Mouse (Mus musculus): Measurements from ENCODE around the gene Ccdc136. TPM values are rescaled to one million over a fixed set of nuclear protein-coding genes. Genes with fewer than 3 reads are reported as not detected.

The Ccdc136 gene
- total and polyA plus RNA-seq, 3 experiments, result 0.22 TPM; not detected in 2

- H3K27ac ChIP-seq (ENCODE audit: control insufficient read depth, low read depth, low read length), result no peak overlapping the region
- TF ChIP-seq ETS1 (IDR thresholded peaks at IDR 0.05; ENCODE audit: low read depth, low read length), result peak; percentile 53
- TF ChIP-seq E2F4 (IDR thresholded peaks at IDR 0.05; ENCODE audit: borderline replicate concordance, low read depth, low read length), result no peak
- TF ChIP-seq CHD2 (IDR thresholded peaks at IDR 0.05; ENCODE audit: low read length), result no peak
- no peak for TF ChIP-seq GABPA (IDR thresholded peaks at IDR 0.05; ENCODE audit: low read depth, low read length)
- peaks cover 0 to 4% of the 10 kb centered on the region in 2 experiments; a peak in 1 of 4 replicates for H3K4me1 ChIP-seq (ENCODE audit: control insufficient read depth in 1 of 2, insufficient read depth in 2 of 2, low read length in 2 of 2)
- H3K9me3 ChIP-seq (replicated peaks; ENCODE audit: insufficient read depth, low read length), result no peaks in the 10 kb centered on the region
- no peaks in the 10 kb centered on the region for H3K27me3 ChIP-seq (ENCODE audit: control insufficient read depth in 1 of 2, insufficient read depth in 2 of 2, low read length in 2 of 2)
- no peak overlapping the region for H3K9ac ChIP-seq (ENCODE audit: control insufficient read depth, low read depth, low read length, poor library complexity, severe bottlenecking)
- DNase-seq (ENCODE audit: low read depth, low spot score), result no peak
- peaks cover 6% of the 10 kb centered on the region for H3K79me2 ChIP-seq (ENCODE audit: control insufficient read depth, insufficient read depth, low read length, poor library complexity)
- H3K36me3 ChIP-seq (ENCODE audit: control insufficient read depth in 1 of 2, insufficient read depth in 2 of 2, low read length in 2 of 2), result peaks cover 0 to 3% of the 10 kb centered on the region in 2 experiments; a peak in 1 of 4 replicates
- H3K4me3 ChIP-seq (ENCODE audit: control insufficient read depth in 1 of 2, insufficient read depth in 1 of 2, low read depth in 2 of 2, low read length in 2 of 2), result no peak overlapping the region
Measured at GRCm38 (mm10) chr6:29463388-29463787, 67.3 kb downstream of the Ccdc136 start.

- Histone ChIP-seq H3K79me2 (ENCODE audit: control insufficient read depth, insufficient read depth, low read length, poor library complexity) (peaks cover 14% of the 10 kb centered on the region), H3K4me1 (ENCODE audit: control insufficient read depth in 1 of 2, insufficient read depth in 2 of 2, low read length in 2 of 2) (peaks cover 2 to 11% of the 10 kb centered on the region in 2 experiments; a peak in 2 of 4 replicates), H3K36me3 (ENCODE audit: control insufficient read depth in 1 of 2, insufficient read depth in 2 of 2, low read length in 2 of 2) (peaks cover 3 to 12% of the 10 kb centered on the region in 2 experiments; a peak in 3 of 4 replicates), H3K27me3 (ENCODE audit: control insufficient read depth in 1 of 2, insufficient read depth in 2 of 2, low read length in 2 of 2) (no peaks in the 10 kb centered on the region), H3K27ac (ENCODE audit: control insufficient read depth, low read depth, low read length) (peak within 1 kb of the TSS; percentile 76), H3K4me3 (ENCODE audit: control insufficient read depth in 1 of 2, insufficient read depth in 1 of 2, low read depth in 2 of 2, low read length in 2 of 2) (peak within 1 kb of the TSS; percentile 93 to 94), H3K9me3 (replicated peaks; ENCODE audit: insufficient read depth, low read length) (no peaks in the 10 kb centered on the region), H3K9ac (ENCODE audit: control insufficient read depth, low read depth, low read length, poor library complexity, severe bottlenecking) (peak within 1 kb of the TSS; percentile 89)
- DNase-seq (ENCODE audit: low read depth, low spot score), result peak; percentile 98
- 0 out of 2 replicates have a peak, but pooled peaks have one; percentile 22 for TF ChIP-seq MEF2A (IDR thresholded peaks at IDR 0.05; ENCODE audit: extremely low read depth, insufficient replicate concordance, low read depth, low read length, poor library complexity, severe bottlenecking)
- peak; percentile 66 to 81 for TF ChIP-seq USF2 (IDR thresholded peaks at IDR 0.05; ENCODE audit: borderline replicate concordance in 1 of 2, insufficient read depth in 1 of 2, low read depth in 1 of 2, low read length in 2 of 2)
- TF ChIP-seq TAL1 (IDR thresholded peaks at IDR 0.05; ENCODE audit: low read length), result no peak
- no peak for TF ChIP-seq UBTF (IDR thresholded peaks at IDR 0.05; ENCODE audit: borderline replicate concordance, insufficient read depth, low read depth, low read length)
- TF ChIP-seq CHD2 (IDR thresholded peaks at IDR 0.05; ENCODE audit: low read length), result no peak
- peak; percentile 94 for TF ChIP-seq HCFC1 (IDR thresholded peaks at IDR 0.05; ENCODE audit: low read depth, low read length)
- peak; percentile 34 to 52; a peak in 2 of 4 replicates for TF ChIP-seq EP300 (IDR thresholded peaks at IDR 0.05; ENCODE audit: low read depth in 1 of 2, low read length in 2 of 2)
- peak; percentile 73 for TF ChIP-seq BHLHE40 (IDR thresholded peaks at IDR 0.05; ENCODE audit: borderline replicate concordance, low read depth, low read length)
- TF ChIP-seq ZC3H11A (IDR thresholded peaks at IDR 0.05; ENCODE audit: low read depth, low read length), result no peak
- TF ChIP-seq ZNF384 (IDR thresholded peaks at IDR 0.05; ENCODE audit: low read depth, low read length), result no peak
- TF ChIP-seq ZMIZ1 (IDR thresholded peaks at IDR 0.05; ENCODE audit: low read depth, low read length), result peak; percentile 67
- TF ChIP-seq MXI1 (IDR thresholded peaks at IDR 0.05; ENCODE audit: low read depth, low read length), result peak; percentile 95
- TF ChIP-seq MAZ (IDR thresholded peaks at IDR 0.05; ENCODE audit: low read depth, low read length), result peak; percentile 43
- TF ChIP-seq JUND (IDR thresholded peaks at IDR 0.05; ENCODE audit: low read depth, low read length), result no peak
- no peak for TF ChIP-seq SMC3 (IDR thresholded peaks at IDR 0.05; ENCODE audit: low read depth, low read length)
- 0 out of 2 replicates have a peak, but pooled peaks have one; percentile 33 for TF ChIP-seq MYB (IDR thresholded peaks at IDR 0.05; ENCODE audit: low read depth, low read length)
- TF ChIP-seq TCF12 (IDR thresholded peaks at IDR 0.05; ENCODE audit: low read depth, low read length), result peak; percentile 47
- peak; percentile 90 for TF ChIP-seq NRF1 (IDR thresholded peaks at IDR 0.05; ENCODE audit: insufficient read depth, low read depth, low read length, poor library complexity, severe bottlenecking)
- no peak for TF ChIP-seq CTCF (IDR thresholded peaks at IDR 0.05 in 2 of 3, conservative IDR thresholded peaks at IDR 0.05 in 1 of 3; ENCODE audit: control insufficient read depth in 1 of 3, insufficient read depth in 1 of 3, low read depth in 2 of 3, low read length in 3 of 3, poor library complexity in 1 of 3, severe bottlenecking in 1 of 3)
- TF ChIP-seq KAT2A (conservative IDR thresholded peaks at IDR 0.05; ENCODE audit: low read depth, low read length), result peak; percentile 72
- peak; percentile 77 for TF ChIP-seq TBP (IDR thresholded peaks at IDR 0.05; ENCODE audit: low read depth, low read length)
- peak; percentile 72 for TF ChIP-seq NELFE (IDR thresholded peaks at IDR 0.05; ENCODE audit: low read depth, low read length)
- no peak for TF ChIP-seq POLR2AphosphoS5 (IDR thresholded peaks at IDR 0.05; ENCODE audit: borderline replicate concordance, low read depth, low read length)
- TF ChIP-seq MAFK (IDR thresholded peaks at IDR 0.05; ENCODE audit: borderline replicate concordance, low read depth, low read length), result no peak
- TF ChIP-seq MAX (IDR thresholded peaks at IDR 0.05; ENCODE audit: low read length), result peak; percentile 97
- TF ChIP-seq MYC (IDR thresholded peaks at IDR 0.05; ENCODE audit: low read depth, low read length), result peak; percentile 97
Measured at GRCm38 (mm10) chr6:29467583-29468354, 71.7 kb downstream of the Ccdc136 start, which contains the start of gene Atp6v1f. Gene Atp6v1f, plus strand, starts transcription at chr6:29467718.
